Mouse (Mus musculus) kidney, adult 2 months (tissue): ENCODE results near the gene Gbe1. TPM values are rescaled to one million over a fixed set of nuclear protein-coding genes. Genes with fewer than 3 reads are reported as not detected.

Experiments
- DNase-seq: peaks from one replicate; pipeline ENCODE4 v3.0.0; 2021
- H3K27ac ChIP-seq: fragments of 200-500 bp; 2 replicates; pipeline ENCODE4 v1.5.1; 2012; ENCODE audit warnings: low read depth, low read length, control low read depth, inconsistent platforms; ENCODE audit not compliant: insufficient read depth
- H3K27me3 ChIP-seq: fragments of 200-500 bp; replicated peaks from 2 replicates; pipeline ENCODE4 v1.6.1; 2012; ENCODE audit warnings: mild to moderate bottlenecking, moderate library complexity, low read length, inconsistent platforms; ENCODE audit not compliant: control insufficient read depth, insufficient read depth
- H3K36me3 ChIP-seq: fragments of 200-500 bp; 2 replicates; pipeline ENCODE4 v1.6.1; 2012; ENCODE audit warnings: mild to moderate bottlenecking, moderate library complexity, low read length, inconsistent platforms; ENCODE audit not compliant: control insufficient read depth, insufficient read depth
- H3K4me1 ChIP-seq: fragments of 200-500 bp; 2 replicates; pipeline ENCODE4 v1.6.1; 2011; ENCODE audit warnings: low read length; ENCODE audit not compliant: control insufficient read depth, insufficient read depth
- H3K4me3 ChIP-seq: fragments of 200-500 bp; 2 replicates; pipeline ENCODE4 v1.5.1; 2011; ENCODE audit warnings: mild to moderate bottlenecking, low read depth, low read length, control low read depth; ENCODE audit not compliant: insufficient read depth
- CTCF ChIP-seq: fragments of 200-500 bp; conservative IDR thresholded peaks from 2 replicates; pipeline ENCODE4 v1.5.1; 2011; ENCODE audit warnings: low read depth, mild to moderate bottlenecking, control low read depth, low read length, moderate library complexity, mixed read lengths; ENCODE audit not compliant: insufficient read depth, insufficient read length
- POLR2A ChIP-seq: fragments of 200-500 bp; IDR thresholded peaks from one replicate; pipeline ENCODE4 v1.6.1; 2011; ENCODE audit warnings: low read depth, low read length, control low read depth
- WGBS: fragments of 180-500 bp; shearing (Covaris S2); methylation state at CpG from one replicate; pipeline ENCODE4 v1.1.7; 2018; 5-methylcytosine and 5-hydroxymethylcytosine counted together
- polyA plus RNA-seq: library from polyadenylated mRNA; depleted of rRNA; stranded (reverse); fragments of >200 nt; gene quantifications from 2 replicates; pipeline ENCODE4 v1.2.3, GENCODE M21; 2012; rRNA removed

Gbe1 gene
- polyA plus RNA-seq: 24.4 and 27.3 TPM in 2 replicates

GRCm38 (mm10) chr16:70313886-70314577, at the start of gene Gbe1:
TSS of gene Gbe1 (plus strand) at chr16:70313949.
- Histone ChIP-seq H3K27ac (peak within 1 kb of the TSS; percentile 99), H3K4me3 (peak within 1 kb of the TSS; percentile 92), H3K4me1 (peaks cover 8% of the 10 kb centered on the region; the same call in 1 of the 2 replicates), H3K36me3 (no peaks in the 10 kb centered on the region), H3K27me3 (no peaks in the 10 kb centered on the region)
- DNase-seq: peak; percentile 97
- TF ChIP-seq CTCF (peak; percentile 34), POLR2A (peak; percentile 89)
- under 1% methylated on average over 78 of the region's 82 CpGs for WGBS

- Histone ChIP-seq H3K27me3 (no peaks in the 10 kb centered on the region), H3K27ac (no peak overlapping the region), H3K36me3 (no peaks in the 10 kb centered on the region), H3K4me1 (peaks cover 4% of the 10 kb centered on the region; the same call in 1 of the 2 replicates), H3K4me3 (no peak overlapping the region)
- DNase-seq: no peak
- TF ChIP-seq POLR2A (no peak), CTCF (no peak)
- 95% methylated on average over 4 of the region's 4 CpGs for WGBS
Measured at GRCm38 (mm10) chr16:70310691-70311090, 3.1 kb upstream of the Gbe1 start.

- under 1% methylated on average over 7 of the region's 7 CpGs for WGBS
- H3K27ac ChIP-seq: peak overlapping the region; percentile 96
- peaks cover 8% of the 10 kb centered on the region; the same call in 1 of the 2 replicates for H3K4me1 ChIP-seq
- H3K27me3 ChIP-seq: no peaks in the 10 kb centered on the region
- DNase-seq: no peak
- no peaks in the 10 kb centered on the region for H3K36me3 ChIP-seq
- H3K4me3 ChIP-seq: peak overlapping the region; percentile 92
- no peak for TF ChIP-seq CTCF
- no peak for TF ChIP-seq POLR2A
Measured at GRCm38 (mm10) chr16:70313496-70313885, 258 bp upstream of the Gbe1 start.

- under 1% methylated on average over 9 of the region's 9 CpGs for WGBS
- TF ChIP-seq POLR2A (no peak), CTCF (no peak)
- Histone ChIP-seq H3K27me3 (no peaks in the 10 kb centered on the region), H3K27ac (peak overlapping the region; percentile 99), H3K4me3 (peak overlapping the region; percentile 92), H3K4me1 (peaks cover 8% of the 10 kb centered on the region; the same call in 1 of the 2 replicates), H3K36me3 (no peaks in the 10 kb centered on the region)
- DNase-seq: no peak
Measured at GRCm38 (mm10) chr16:70314578-70314930, 805 bp downstream of the Gbe1 start.

- H3K4me3 ChIP-seq: no peak overlapping the region
- no peaks in the 10 kb centered on the region for H3K27me3 ChIP-seq
- no peaks in the 10 kb centered on the region for H3K36me3 ChIP-seq
- TF ChIP-seq CTCF: no peak
- TF ChIP-seq POLR2A: no peak
- peaks cover 8% of the 10 kb centered on the region; the same call in 1 of the 2 replicates for H3K4me1 ChIP-seq
- WGBS: 50% methylated on average over 3 of the region's 3 CpGs
- DNase-seq: no peak
- no peak overlapping the region for H3K27ac ChIP-seq
Measured at GRCm38 (mm10) chr16:70315261-70315660, 1.5 kb downstream of the Gbe1 start.

- Histone ChIP-seq H3K36me3 (no peaks in the 10 kb centered on the region), H3K4me1 (peaks cover 8% of the 10 kb centered on the region; the same call in 1 of the 2 replicates), H3K27me3 (no peaks in the 10 kb centered on the region), H3K27ac (no peak overlapping the region), H3K4me3 (no peak overlapping the region)
- no peak for DNase-seq
- TF ChIP-seq POLR2A: no peak
- TF ChIP-seq CTCF: no peak
- WGBS: 62% methylated on average over 3 of the region's 3 CpGs
Measured at GRCm38 (mm10) chr16:70315862-70316390, 2.2 kb downstream of the Gbe1 start.

- no peak for TF ChIP-seq POLR2A
- no peak for TF ChIP-seq CTCF
- no peaks in the 10 kb centered on the region for H3K36me3 ChIP-seq
- H3K27me3 ChIP-seq: no peaks in the 10 kb centered on the region
- no peak for DNase-seq
- 94% methylated on average over 6 of the region's 6 CpGs for WGBS
- H3K4me1 ChIP-seq: peaks cover 4% of the 10 kb centered on the region; the same call in 1 of the 2 replicates
- H3K27ac ChIP-seq: no peak overlapping the region
- no peak overlapping the region for H3K4me3 ChIP-seq
Measured at GRCm38 (mm10) chr16:70319388-70319787, 5.6 kb downstream of the Gbe1 start.
